Mouse (Mus musculus) G1E (cell line): ENCODE data around the gene Fam25c. TPM values are rescaled to one million over a fixed set of nuclear protein-coding genes. Genes with fewer than 3 reads are reported as not detected.

Source experiments
- ATAC-seq: 2 replicates; pipeline ENCODE4 v1.8.0; 2016; ENCODE audit warnings: mild to moderate bottlenecking; ENCODE audit not compliant: insufficient number of reproducible peaks, poor library complexity, low FRiP score, severe bottlenecking; ENCODE audit errors: extremely low read depth
- DNase-seq: peaks from one replicate; pipeline ENCODE4 v3.0.0; 2012; ENCODE audit warnings: low spot score
- H3K27me3 ChIP-seq: 2 replicates; pipeline ENCODE4 v1.6.1; 2012; ENCODE audit warnings: mild to moderate bottlenecking, low read length, inconsistent platforms; ENCODE audit not compliant: insufficient read depth
- H3K36me3 ChIP-seq: replicated peaks from 2 replicates; pipeline ENCODE3; 2012; ENCODE audit warnings: mild to moderate bottlenecking, inconsistent platforms
- H3K4me1 ChIP-seq: 2 replicates; pipeline ENCODE4 v1.6.1; 2012; ENCODE audit warnings: low read depth, low read length, inconsistent platforms, mixed read lengths; ENCODE audit not compliant: insufficient read depth
- H3K4me3 ChIP-seq: 2 replicates; pipeline ENCODE4 v1.5.1; 2012; ENCODE audit warnings: low read depth, mild to moderate bottlenecking, inconsistent platforms, low read length, moderate library complexity, mixed read lengths
- H3K9me3 ChIP-seq: replicated peaks from 2 replicates; pipeline ENCODE4 v1.6.1; 2012; ENCODE audit warnings: inconsistent platforms
- CTCF ChIP-seq: IDR thresholded peaks from 2 replicates; pipeline ENCODE4 v1.5.1; 2012; ENCODE audit warnings: low read depth, low read length, inconsistent platforms, mixed read lengths
- GATA1 ChIP-seq: IDR thresholded peaks from 2 replicates; pipeline ENCODE4 v1.6.1; 2012; ENCODE audit warnings: borderline replicate concordance, low read length, inconsistent platforms, mixed read lengths
- GATA2 ChIP-seq: IDR thresholded peaks from 2 replicates; pipeline ENCODE4 v1.6.1; 2012; ENCODE audit warnings: low read depth, low read length, inconsistent platforms, borderline replicate concordance
- POLR2AphosphoS5 ChIP-seq: IDR thresholded peaks from 2 replicates; pipeline ENCODE4 v1.6.1; 2012; ENCODE audit warnings: low read depth, low read length, inconsistent platforms; ENCODE audit not compliant: insufficient replicate concordance
- TAL1 ChIP-seq: conservative IDR thresholded peaks from 2 replicates; pipeline ENCODE4 v1.6.1; 2012; ENCODE audit warnings: low read depth, low read length, inconsistent platforms, mixed read lengths
- polyA plus RNA-seq: library from polyadenylated mRNA; stranded (reverse); fragments of >175 nt; gene quantifications from 2 replicates; pipeline ENCODE4 v1.2.3, GENCODE M21; 2012
- total RNA-seq, 2 experiments: library from RNA; stranded (forward) in 1 of 2; stranded (reverse) in 1 of 2; fragments of 200-1000 nt in 1 of 2; fragments of >200 nt in 1 of 2; fragmentation: Nextera tagmentation in 1 of 2; gene quantifications; 2 replicates each; pipeline ENCODE4 v1.2.3; 2014 to 2017

The Fam25c gene
- total and polyA plus RNA-seq, 3 experiments = not detected

DNA sequence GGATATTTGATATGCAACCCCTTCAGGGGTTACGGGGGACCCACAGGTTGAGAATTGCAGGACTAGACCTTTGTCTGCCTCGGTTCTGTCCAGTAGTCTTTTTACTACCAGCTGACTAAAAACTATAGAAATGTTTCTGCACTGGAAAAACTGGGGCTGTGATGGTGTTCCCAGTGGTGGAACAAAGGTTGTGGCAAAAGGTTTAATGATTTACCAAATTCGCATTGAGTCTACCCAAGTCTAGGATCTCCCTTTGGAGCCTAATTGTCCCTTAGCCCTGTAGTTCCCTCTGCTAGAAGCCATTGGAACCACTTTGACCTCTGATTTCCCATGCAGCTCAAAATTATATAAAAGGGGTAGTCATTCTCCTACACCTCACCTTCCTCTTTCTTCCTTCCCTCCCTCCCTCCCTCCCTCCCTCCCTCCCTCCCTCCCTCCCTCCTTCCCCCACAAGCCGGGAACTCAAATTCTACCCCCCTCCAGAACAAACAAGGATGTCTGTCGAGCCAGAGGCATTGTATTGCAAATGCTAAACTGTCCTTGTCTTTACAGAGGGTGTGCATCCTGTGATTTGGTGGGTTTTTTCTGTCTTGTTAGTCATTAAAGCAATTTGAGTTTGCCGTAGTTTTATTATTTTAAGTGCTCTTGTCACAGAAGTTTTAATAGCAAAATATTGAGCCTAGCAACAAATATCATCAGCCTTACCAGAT is 42.7 kb downstream of the Fam25c start:
- Histone ChIP-seq H3K4me3 (peak overlapping the region; percentile 11; the same call in 1 of the 2 replicates), H3K36me3 (peaks cover 21% of the 10 kb centered on the region), H3K4me1 (peaks cover 40% of the 10 kb centered on the region), H3K9me3 (no peaks in the 10 kb centered on the region), H3K27me3 (no peaks in the 10 kb centered on the region)
- TF ChIP-seq TAL1 (no peak), GATA1 (no peak), GATA2 (no peak), CTCF (no peak), POLR2AphosphoS5 (no peak)
- DNase-seq = no peak
- ATAC-seq = no peak

DNA sequence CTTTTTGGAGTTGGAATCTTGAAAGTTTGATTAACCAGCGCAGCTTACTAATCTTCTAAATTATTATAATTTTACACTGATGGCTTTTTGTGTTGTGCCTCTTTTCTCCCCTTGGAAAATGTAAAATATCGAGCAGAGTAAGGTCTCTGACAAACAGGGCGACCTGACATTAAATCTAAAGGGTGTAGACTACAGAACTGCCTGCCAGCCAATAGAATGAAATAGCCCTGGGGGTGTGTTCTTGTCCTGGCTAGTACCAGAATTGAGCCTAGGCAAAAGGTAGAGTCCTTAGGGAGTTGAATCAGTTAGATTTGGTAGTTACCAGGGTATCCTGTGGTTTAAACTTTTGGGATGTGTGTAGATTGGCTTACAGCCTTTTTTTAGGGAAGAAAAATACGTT is 43.5 kb downstream of the Fam25c start:
- DNase-seq (peak; percentile 20), ATAC-seq (no peak)
- peak overlapping the region; percentile 89 for H3K4me3 ChIP-seq
- H3K9me3 ChIP-seq = no peaks in the 10 kb centered on the region
- H3K27me3 ChIP-seq = no peaks in the 10 kb centered on the region
- H3K4me1 ChIP-seq = peaks cover 42% of the 10 kb centered on the region
- TF ChIP-seq TAL1 (no peak), CTCF (no peak), GATA2 (no peak), POLR2AphosphoS5 (no peak), GATA1 (no peak)
- peaks cover 21% of the 10 kb centered on the region for H3K36me3 ChIP-seq

DNA sequence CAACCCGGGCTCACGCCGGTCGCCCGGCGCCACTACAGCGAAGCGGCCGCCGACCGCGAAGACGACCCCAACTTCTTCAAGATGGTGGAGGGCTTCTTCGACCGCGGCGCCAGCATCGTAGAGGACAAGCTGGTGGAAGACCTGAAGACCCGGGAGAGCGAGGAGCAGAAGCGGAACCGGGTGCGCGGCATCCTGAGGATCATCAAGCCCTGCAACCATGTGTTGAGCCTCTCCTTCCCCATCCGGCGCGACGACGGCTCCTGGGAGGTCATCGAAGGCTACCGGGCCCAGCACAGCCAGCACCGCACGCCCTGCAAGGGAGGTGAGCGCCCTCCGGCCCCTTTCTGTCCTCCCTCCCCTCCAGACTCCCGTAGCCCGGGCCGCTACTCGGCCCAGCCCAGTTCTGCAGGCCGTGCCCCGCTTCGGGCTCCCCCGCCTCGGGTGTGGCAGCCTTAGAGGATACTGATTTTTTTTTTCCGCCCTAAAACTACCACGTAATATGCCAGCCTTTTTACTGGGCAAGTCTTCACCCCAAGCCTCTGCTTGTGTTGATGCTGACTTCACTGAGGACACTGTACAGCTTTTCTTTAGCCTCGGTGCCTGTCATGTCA is 44.1 kb downstream of the Fam25c start:
- H3K4me1 ChIP-seq = peaks cover 42% of the 10 kb centered on the region
- H3K4me3 ChIP-seq = peak overlapping the region; percentile 89
- no peak for TF ChIP-seq POLR2AphosphoS5
- no peak for TF ChIP-seq GATA1
- TF ChIP-seq TAL1 = no peak
- TF ChIP-seq GATA2 = no peak
- TF ChIP-seq CTCF = no peak
- DNase-seq = peak; percentile 38
- no peaks in the 10 kb centered on the region for H3K27me3 ChIP-seq
- H3K36me3 ChIP-seq = peaks cover 23% of the 10 kb centered on the region
- ATAC-seq = no peak
- no peaks in the 10 kb centered on the region for H3K9me3 ChIP-seq

DNA sequence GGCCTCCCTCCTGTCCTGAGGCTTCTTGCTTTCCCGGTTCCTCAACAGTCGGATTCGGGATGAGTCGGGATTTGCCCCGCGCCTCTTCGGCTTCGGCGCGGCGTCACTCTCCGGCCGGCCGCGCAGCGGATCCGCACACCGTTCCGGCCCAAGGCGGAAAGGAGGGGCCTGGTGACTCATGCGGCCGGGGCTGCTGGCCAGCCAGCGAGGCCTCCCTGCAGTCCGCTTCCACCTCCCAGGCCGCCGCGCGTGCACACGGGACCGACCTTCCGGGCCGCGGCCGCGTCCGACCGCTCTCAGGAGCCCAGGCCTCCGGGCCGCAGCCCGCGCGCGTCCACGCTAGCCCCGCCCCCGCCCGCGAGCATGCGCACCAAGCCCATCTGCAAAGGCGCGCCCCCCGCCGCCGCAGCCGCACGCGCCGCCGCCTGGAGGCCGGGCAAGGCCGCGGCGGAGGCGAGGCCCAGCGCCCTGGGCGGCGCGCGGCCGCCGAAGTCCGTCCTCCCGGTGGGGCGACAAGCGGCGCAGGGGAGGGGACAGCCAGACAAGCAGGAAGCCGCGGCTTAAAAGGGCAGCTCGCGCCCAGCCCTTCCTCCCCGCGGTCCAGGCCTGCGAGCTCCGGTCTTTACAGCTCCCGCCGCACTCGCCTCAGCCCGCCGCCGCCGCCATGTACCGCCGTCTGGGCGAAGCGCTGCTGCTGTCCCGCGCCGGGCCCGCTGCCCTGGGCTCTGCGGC is 44.8 kb downstream of the Fam25c start, which contains the start of the genes Shld2 and Glud1:
Shld2 (minus strand) TSS at position 260 of the 732 bp plus-strand sequence.
Glud1 (plus strand) TSS at position 494 of the 732 bp plus-strand sequence.
- Histone ChIP-seq H3K4me1 (peaks cover 42% of the 10 kb centered on the region), H3K27me3 (no peaks in the 10 kb centered on the region), H3K9me3 (no peaks in the 10 kb centered on the region), H3K4me3 (peak within 1 kb of the TSS; percentile 89), H3K36me3 (peaks cover 24% of the 10 kb centered on the region)
- TF ChIP-seq GATA1 = no peak
- no peak for TF ChIP-seq TAL1
- no peak for TF ChIP-seq POLR2AphosphoS5
- TF ChIP-seq CTCF = no peak
- TF ChIP-seq GATA2 = no peak
- ATAC-seq (peak; percentile 70), DNase-seq (peak; percentile 85)

DNA sequence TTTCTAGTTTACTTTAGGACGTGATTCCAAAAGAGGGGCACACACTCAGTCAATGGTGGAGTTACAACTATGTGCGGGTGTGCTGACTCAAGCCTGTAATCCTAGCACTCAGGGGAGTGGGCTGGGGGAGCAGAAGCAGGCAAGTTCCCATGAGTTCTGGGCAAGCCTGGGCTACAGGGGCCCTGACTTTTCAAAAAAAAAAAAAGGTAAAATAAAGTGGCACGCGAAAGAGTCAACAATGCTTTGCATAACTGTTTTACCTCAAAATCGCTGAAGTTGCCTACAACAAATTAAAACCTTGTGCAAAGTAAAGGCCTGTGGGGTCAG is 45.4 kb downstream of the Fam25c start:
- H3K36me3 ChIP-seq = peaks cover 22% of the 10 kb centered on the region
- peak overlapping the region; percentile 89 for H3K4me3 ChIP-seq
- no peak for TF ChIP-seq CTCF
- no peak for TF ChIP-seq GATA1
- no peak for TF ChIP-seq TAL1
- no peak for TF ChIP-seq GATA2
- no peak for TF ChIP-seq POLR2AphosphoS5
- no peaks in the 10 kb centered on the region for H3K27me3 ChIP-seq
- no peak for DNase-seq
- peaks cover 42% of the 10 kb centered on the region for H3K4me1 ChIP-seq
- H3K9me3 ChIP-seq = no peaks in the 10 kb centered on the region
- ATAC-seq = no peak

DNA sequence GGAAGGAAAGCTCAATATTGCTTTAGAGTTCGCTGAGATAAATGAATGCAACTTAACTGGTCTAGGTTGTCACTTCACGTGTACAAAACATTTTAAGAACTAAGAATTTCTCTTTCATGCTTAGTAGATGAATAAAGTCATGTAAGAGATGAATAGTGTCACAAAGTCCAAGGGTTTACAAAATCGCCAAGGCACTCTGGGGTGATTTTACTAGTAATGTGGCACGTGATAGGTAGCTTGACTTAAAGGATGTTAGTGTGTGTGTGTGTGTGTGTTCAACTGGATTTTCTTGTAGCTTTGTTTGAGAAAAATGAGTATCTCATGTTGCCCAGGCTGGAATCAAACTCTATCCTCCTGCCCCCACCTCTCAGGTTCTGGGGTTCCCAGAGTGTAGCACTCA is 46.0 kb downstream of the Fam25c start:
- H3K4me3 ChIP-seq = no peak overlapping the region
- DNase-seq (no peak), ATAC-seq (no peak)
- H3K9me3 ChIP-seq = no peaks in the 10 kb centered on the region
- TF ChIP-seq GATA1 = no peak
- TF ChIP-seq GATA2 = no peak
- no peak for TF ChIP-seq TAL1
- peaks cover 38% of the 10 kb centered on the region for H3K4me1 ChIP-seq
- no peaks in the 10 kb centered on the region for H3K27me3 ChIP-seq
- peaks cover 23% of the 10 kb centered on the region for H3K36me3 ChIP-seq
